Mouse (Mus musculus) activated CD4-positive, CD25-positive, alpha-beta regulatory T cell, adult 4 months (primary cell): ENCODE results near the gene Id1. TPM values are rescaled to one million over a fixed set of nuclear protein-coding genes. Genes with fewer than 3 reads are reported as not detected.

Experiments
- ATAC-seq: one replicate; pipeline ENCODE4 v1.8.0; 2017
- polyA plus RNA-seq, 2 experiments: library from polyadenylated mRNA; unstranded; fragments of 100-300 nt; shearing (Covaris generic); gene quantifications; one replicate each; pipeline ENCODE4 v1.2.1; 2017

Id1 gene
- under 1 TPM; 0.56 to 0.97 TPM for polyA plus RNA-seq

- ATAC-seq = peak; percentile 70
Observed at GRCm38 (mm10) chr2:152736090-152736601, at the start of gene Id1. TSS of gene Id1 (plus strand) at chr2:152736251.

- no peak for ATAC-seq
Observed at GRCm38 (mm10) chr2:152686399-152686798, 49.7 kb upstream of the Id1 start.

DNA sequence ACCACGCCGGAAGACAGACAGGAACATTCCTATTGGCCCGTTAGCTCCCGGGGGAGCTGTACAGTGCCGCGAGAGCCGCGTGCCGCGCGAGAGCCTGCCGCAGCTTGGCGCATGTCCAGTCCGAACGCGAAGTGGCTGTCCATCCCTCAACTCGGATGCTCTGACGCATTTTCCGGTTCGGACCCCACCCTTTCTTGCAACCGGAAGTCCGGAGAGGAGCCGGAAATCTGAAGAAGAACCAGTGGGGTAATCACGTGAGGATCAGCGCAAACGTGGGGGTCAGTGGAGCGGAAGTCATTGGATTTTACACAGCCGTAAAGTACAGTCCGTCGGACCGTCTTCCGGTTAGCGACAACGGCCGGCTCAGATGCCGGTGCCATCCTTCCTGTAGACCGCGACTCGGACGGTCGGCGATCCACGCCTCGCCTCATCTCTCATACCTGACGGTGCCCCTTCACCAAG, 49.2 kb upstream of the Id1 start, which contains the start of gene Mcts2:
TSS of gene Mcts2 (plus strand) at position 230 of the 462 bp plus-strand sequence.
- ATAC-seq = no peak

- no peak for ATAC-seq
Observed at GRCm38 (mm10) chr2:152691564-152692217, 44.4 kb upstream of the Id1 start.

- ATAC-seq = peak; percentile 26
Observed at GRCm38 (mm10) chr2:152693233-152693632, 42.8 kb upstream of the Id1 start.

DNA sequence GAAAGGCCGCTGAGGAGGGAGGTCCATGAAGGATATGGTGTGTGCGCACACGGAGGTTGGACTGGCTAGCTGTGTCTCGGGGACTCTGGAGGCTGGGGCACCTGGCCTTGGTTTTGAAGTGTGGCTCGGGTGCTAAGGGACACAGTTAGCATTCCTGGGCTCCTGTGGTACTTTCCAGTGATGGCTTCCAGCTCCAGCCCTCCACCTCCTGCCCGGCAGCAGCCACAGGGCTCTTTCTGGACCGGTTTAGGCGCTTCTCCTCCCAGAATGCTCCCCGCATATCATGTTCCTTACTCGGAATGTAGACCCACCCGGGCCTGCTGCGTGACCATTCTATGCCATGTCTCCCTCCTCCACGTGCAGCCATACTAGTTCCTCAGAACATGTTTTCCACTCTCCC, 42.3 kb upstream of the Id1 start:
- no peak for ATAC-seq

GRCm38 (mm10) chr2:152694708-152695107, 41.3 kb upstream of the Id1 start:
- no peak for ATAC-seq

- no peak for ATAC-seq
Observed at GRCm38 (mm10) chr2:152696016-152696415, 40.0 kb upstream of the Id1 start.

DNA sequence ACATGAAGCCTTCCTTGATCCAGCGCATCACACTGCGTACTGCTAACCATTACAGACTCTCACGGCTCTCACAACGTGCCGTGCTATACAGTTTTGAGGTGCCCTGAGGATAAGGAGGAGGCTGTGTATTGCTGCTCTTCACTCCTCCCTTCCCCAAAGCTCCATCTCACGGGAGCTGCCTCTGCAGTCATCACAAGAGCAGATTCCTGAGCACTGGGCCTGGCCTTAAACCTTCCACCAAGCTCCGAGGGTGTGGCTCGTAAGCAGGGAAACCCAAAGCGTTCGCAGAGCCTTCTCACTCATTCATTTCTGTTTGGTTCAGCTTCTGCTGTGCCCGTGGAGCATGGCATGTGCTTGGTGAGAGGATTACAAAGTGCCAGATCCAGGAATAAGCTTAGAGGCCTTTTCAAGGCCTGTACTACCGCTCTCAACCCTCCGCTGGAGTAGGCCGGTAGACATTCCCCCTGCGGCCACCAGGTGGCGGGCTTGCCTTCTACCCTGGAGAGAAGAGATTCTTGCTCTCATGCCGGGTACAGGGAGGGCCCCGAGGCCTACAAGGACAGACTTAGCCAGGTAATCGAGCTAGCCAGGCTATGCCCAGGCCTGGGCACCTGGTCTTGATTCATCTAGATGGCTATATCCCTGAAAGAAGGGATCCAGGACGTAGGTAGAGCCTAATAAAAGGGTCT, 39.4 kb upstream of the Id1 start:
- ATAC-seq = peak; percentile 82

DNA sequence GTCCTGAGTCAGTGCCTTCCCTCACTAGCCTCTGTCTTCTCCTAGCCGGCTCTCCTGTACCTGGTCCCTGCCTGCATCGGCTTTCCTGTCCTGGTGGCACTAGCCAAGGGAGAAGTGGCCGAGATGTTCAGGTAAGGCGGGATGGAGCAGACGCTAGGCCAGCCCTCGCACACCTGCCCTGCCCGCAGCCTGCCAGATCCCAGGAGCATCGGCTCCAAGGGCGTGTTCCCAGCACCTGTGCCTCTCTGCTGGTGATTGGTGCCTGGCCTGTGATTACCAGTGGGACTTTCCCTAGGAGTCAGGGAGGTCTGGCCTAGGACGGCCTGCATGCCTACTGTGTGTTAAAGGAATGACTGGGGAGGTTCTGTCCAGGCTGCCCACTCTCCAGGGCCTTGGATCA, 35.9 kb upstream of the Id1 start:
- no peak for ATAC-seq

- no peak for ATAC-seq
Observed at GRCm38 (mm10) chr2:152700725-152701124, 35.3 kb upstream of the Id1 start.

DNA sequence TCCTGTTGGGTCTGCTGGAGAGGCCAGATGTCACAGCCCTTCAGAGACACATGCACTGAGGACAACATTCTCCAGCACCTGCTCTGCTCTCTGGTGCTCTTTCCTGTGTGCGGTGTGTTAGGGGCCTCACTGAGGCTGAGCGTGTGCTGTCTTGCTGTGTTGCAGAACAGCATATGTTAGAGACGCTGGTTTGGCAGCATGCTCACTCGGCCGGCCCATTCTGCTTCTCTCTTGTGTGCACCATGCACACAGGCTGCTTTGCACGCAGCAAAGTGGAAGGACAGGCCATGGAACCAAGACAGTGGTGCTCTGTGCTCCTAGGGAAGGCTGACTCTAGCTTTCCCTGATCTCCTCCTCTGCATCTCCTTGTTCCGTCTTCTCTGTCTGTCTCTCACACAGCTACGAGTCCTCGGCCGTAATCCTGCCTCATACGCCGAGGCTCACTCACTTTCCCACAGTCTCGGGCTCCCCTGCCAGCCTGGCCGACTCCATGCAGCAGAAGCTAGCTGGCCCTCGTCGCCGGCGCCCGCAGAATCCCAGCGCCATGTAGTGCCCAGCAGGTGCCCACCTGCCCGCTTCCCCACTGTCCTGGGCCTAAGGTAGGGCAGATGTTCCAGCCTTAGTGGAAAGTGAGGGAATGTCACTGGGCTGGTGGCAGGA, 32.3 kb upstream of the Id1 start:
- ATAC-seq = no peak

- no peak for ATAC-seq
Observed at GRCm38 (mm10) chr2:152704256-152704605, 31.8 kb upstream of the Id1 start.

DNA sequence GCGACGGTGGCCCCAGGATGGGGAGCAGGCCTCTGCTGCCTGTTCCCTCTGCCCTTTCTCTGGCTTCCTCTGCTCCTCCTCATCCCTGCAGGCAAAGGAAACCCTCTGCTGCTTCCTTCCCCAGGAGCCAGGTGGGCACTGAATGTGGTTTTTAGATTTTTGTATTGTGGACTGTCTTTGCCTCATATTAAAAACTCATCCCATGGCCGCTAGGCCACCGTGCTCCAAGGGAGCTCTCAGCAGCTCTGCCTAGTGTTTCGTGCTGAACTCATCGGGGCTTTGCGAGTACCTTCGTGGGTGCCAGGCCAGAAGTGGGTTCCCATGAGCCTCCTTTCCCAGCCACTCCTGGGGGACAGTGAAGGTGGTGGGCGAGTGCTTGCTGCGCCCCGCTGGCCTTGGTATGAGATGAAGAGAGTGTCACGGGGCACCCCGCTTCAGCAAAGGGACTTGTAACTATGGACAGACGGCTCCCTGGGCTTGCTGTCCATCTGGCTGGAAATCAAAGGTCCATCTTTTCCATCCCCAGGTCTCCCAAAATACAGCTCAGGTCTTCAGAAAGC, 31.2 kb upstream of the Id1 start:
- no peak for ATAC-seq

- no peak for ATAC-seq
Observed at GRCm38 (mm10) chr2:152705993-152706571, 30.0 kb upstream of the Id1 start.

GRCm38 (mm10) chr2:152707186-152707585, 28.9 kb upstream of the Id1 start:
- ATAC-seq = no peak

DNA sequence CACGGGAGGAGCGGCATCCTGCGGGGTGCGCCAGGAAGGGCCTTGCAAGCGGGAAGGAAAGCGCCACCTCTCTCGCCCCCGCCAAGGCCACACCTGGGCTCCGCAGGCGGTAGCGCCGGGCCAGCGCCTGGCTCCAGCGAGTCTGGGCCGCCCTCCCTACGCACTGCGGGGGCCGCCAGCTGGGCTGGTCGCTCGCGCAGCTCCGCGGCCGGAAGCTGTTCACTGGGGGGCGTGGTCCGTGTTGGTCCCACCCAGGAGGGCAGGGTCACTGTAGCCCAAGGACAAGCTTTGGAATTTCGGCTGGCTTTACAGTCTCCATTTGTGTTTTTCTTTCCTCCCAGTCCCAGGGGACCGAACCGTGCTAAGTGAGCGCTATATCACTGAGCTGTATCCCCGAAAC, 28.4 kb upstream of the Id1 start:
- no peak for ATAC-seq

- no peak for ATAC-seq
Observed at GRCm38 (mm10) chr2:152709066-152709465, 27.0 kb upstream of the Id1 start.

- no peak for ATAC-seq
Observed at GRCm38 (mm10) chr2:152716241-152716772, 19.7 kb upstream of the Id1 start.

DNA sequence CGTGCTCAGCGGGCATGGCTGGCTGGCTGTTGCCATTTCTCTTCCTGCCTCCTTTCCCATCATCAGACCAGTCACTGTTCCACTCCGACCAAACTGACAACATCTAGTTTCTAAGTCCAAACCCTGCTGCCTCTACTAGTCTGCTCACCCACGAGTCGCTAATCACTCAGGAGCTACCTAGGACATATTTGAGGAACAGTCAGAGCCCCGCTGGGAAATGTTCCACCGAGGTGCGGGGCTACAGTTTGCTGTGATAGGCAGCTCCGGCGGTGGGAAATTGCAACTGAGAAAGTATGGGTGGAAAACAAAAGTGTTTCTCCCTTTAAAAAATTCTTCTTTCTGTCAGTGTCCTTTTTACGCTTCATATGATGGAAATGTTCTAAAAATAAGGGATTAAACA, 18.4 kb upstream of the Id1 start:
- ATAC-seq = no peak

DNA sequence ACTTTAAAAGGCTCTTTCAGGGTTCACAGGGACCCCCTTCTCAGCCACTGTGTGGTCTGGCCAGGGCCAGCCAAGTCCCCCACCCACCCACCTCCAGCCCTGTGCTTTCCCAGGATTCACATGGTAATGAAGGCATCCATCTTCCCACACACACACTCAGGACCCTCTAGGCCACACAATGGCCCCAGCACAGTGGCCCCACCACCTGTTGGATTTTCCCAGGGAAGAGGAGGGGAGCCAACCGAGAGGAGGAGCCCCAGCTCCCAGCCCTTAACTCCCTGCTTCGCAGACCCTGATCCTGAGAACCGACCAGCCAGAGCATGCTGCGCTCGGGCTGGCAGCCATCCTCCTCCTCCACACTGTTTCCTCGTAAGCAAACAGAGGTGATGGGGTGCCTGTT, 18.0 kb upstream of the Id1 start:
- ATAC-seq = no peak

- no peak for ATAC-seq
Observed at GRCm38 (mm10) chr2:152723651-152724331, 12.3 kb upstream of the Id1 start.
